17 mouse cellular contexts compared by ENCODE assay signal in the genomic region with DNA sequence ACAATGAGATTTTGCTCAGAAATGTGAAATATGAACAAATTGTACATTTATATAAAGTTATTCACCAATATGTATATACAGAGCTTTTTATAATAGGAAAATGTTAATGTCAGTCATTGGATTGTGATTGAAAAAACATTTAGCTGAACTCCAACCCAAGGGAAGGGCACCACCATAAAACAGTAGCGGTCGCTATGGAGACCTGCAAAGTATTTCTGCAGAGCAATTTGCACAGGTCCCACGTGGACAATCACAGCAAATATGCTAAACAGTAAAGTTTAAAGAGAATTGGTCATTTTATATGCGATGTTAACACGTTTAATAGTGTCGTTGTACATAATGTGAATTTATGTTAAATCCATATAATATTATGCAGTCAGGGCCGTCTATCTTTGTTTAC.
"Had no signal": no experiment of that assay in that cellular context is flagged by ENCODE, and none has a peak within 500 bp of the region (broad histone marks: within the 10 kb centered on the region; RNA-seq: fewer than 3 reads in every experiment).

No protein-coding gene starts in this region.

- H3K27me3 ChIP-seq: intestine, embryonic 15.5 days; kidney, embryonic 15.5 days; liver, embryonic 13.5 days had no signal

- H3K9me3 ChIP-seq: intestine, embryonic 15.5 days; kidney, embryonic 15.5 days; liver, embryonic 13.5 days had no signal

- H3K4me3 ChIP-seq: intestine, embryonic 15.5 days; kidney, embryonic 15.5 days; left cerebral cortex, adult 2 months; liver, embryonic 13.5 days had no signal

- H3K4me2 ChIP-seq: intestine, embryonic 15.5 days; kidney, embryonic 15.5 days; liver, embryonic 13.5 days had no signal

- H3K27ac ChIP-seq: intestine, embryonic 15.5 days; kidney, embryonic 15.5 days; left cerebral cortex, adult 2 months; liver, embryonic 13.5 days; macrophage; stomach, postnatal 0 days had no signal

- H3K4me1 ChIP-seq: intestine, embryonic 15.5 days; kidney, embryonic 15.5 days; liver, embryonic 13.5 days had no signal

- DNase-seq: kidney, adult 11 months; kidney, adult 8-10 months; kidney, postnatal 10 days; kidney, postnatal 36 days; liver, embryonic 13.5 days; lung, adult 2 months; right cerebral cortex, adult 18-20 months; right cerebral cortex, postnatal 14 days; right cerebral cortex, postnatal 4 days; thymus, adult 2 months; thymus, postnatal 14 days; thymus, postnatal 4 days had no signal

- H3K36me3 ChIP-seq: intestine, embryonic 15.5 days; kidney, embryonic 15.5 days; liver, embryonic 13.5 days had no signal

- ATAC-seq: intestine, embryonic 15.5 days had no signal

- H3K9ac ChIP-seq: intestine, embryonic 15.5 days; kidney, embryonic 15.5 days; liver, embryonic 13.5 days had no signal
